Mouse (Mus musculus) thymus, adult 2 months (tissue): ENCODE measurements around the gene Ccser1.

Source experiments
- CTCF ChIP-seq: fragments of 200-500 bp; IDR thresholded peaks from 2 replicates; pipeline ENCODE4 v1.5.1; 2012; ENCODE audit warnings: mild to moderate bottlenecking, control low read depth, low read length, moderate library complexity, borderline replicate concordance; ENCODE audit not compliant: control insufficient read depth, poor library complexity, insufficient read depth; ENCODE audit errors: extremely low read depth
- POLR2A ChIP-seq: fragments of 200-500 bp; IDR thresholded peaks from 2 replicates; pipeline ENCODE4 v1.6.1; 2012; ENCODE audit warnings: mild to moderate bottlenecking, low read length, control low read depth, moderate library complexity; ENCODE audit not compliant: control insufficient read depth, poor library complexity, insufficient read depth; ENCODE audit errors: extremely low read depth

DNA sequence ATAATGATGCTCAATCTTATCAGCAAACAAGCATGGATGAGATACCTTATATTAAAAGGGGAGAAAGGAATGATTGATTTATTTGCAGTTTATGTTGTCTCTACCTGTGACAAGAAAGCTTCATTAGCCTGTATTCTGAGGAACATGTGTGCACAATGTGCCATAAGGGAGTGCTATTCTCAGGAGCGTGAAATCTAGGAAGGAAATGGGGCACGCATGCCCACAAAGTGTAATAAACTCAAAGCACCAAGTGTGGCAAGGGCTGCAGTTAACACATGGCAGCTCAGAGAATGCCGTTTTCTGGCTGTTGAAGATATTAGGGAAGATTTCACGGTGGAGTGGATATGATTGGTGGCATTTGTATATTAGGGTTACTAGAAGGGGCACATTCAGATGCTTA lies 434.8 kb downstream of the Ccser1 start:
- no peak for TF ChIP-seq POLR2A
- no peak for TF ChIP-seq CTCF
